Mouse (Mus musculus) common myeloid progenitor, adult 5-6 weeks (primary cell): ENCODE measurements at regions not wholly inside any gene's neighbourhood (a gene's known extent, or its start where the extent isn't known, plus 50 kb on each side); places are given as distances from the start of the nearest gene placed in this dataset.
"Not testable (repeated sequence)": the region's sequence is repeated elsewhere in the genome, so short reads cannot be mapped to it uniquely, and the experiment has no call there.

Source experiments
- ATAC-seq: replicated peaks from 2 replicates; pipeline ENCODE4 v1.8.0; 2016; ENCODE audit warnings: low read depth, mild to moderate bottlenecking, moderate TSS enrichment, inconsistent platforms; ENCODE audit not compliant: poor library complexity, severe bottlenecking

- peak; percentile 98 for ATAC-seq
Measured at GRCm38 (mm10) chr8:81286280-81287034, 55.9 kb upstream of the Inpp4b start.

DNA sequence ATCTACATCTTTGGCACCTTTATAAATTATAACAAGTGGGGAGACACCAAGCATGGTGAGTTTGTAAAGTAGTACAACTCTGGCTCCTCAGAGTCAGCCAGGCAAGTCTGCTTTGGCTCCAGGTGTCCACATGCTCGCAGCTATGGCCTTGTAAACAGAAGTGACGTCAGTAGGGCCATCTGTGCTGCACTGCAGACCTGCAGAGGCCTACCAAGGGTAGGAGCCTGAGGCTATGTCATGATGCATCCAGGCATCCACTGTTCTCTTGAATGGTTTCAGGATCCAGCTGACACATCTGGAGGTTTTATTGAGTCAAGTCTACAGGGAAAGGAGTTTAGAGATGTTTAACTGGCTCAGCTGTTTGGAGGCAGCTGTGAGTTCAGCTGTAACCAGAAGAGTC, 82.3 kb upstream of the Inpp4b start:
- ATAC-seq, result no peak

- ATAC-seq, result peak; percentile 62; the same call in 1 of the 2 replicates
Measured at GRCm38 (mm10) chr8:81223872-81224271, 118.5 kb upstream of the Inpp4b start.

DNA sequence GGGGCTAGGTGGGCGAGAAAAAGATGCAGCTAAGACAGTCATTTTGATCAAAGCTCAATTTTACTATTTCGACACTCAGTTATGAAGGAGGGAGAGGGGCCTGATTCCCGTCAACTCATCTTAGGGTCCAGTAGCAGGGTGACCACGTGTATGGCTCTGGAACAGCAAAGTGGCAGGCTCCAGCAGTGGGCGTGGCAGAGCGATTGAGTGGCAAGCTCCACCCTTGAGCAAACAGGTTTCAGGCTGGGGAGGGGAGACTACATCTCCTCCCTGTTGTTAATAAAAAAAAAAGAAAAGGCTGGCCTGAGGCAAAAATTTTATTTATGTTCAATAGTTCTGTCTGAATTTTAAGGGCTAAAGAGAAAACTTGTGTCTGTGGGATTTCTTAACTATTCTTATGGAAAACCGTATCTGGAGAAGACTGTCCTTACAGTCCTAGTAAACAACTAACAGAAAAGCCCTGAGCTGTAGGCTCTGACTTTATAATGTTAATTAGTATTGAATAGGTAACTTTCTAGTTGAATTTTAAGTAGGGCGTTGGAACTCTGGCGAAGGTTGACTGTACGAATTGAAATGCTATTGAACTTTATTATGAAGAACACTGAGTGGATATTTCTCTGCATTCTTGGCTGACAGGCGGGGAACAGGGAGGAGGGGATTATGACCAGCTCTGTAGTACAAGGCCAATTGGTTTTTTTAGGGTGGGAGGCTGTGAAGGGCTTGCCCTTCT, 155.1 kb upstream of the Inpp4b start:
- ATAC-seq, result not testable (repeated sequence)

DNA sequence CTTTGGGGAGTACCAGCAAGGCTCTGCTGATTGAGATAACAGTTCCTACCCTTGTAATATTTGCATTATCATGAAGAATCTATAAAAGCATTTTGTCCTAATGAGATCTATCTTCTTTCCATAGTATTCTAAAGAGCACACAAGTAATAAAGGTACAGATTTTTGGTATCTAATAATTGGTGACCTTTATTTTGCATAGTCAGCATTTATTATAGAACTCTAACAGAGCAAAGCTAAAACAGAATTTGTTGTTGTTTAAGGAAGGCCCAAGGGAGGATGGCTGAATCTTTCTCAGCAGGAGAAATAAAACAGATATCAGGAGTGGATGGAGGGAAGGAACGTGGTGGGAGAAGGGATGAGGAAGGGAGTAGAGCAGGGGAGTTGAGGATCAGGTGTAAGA, 160.8 kb upstream of the Usp38 start:
- ATAC-seq, result no peak

- ATAC-seq, result no peak
Measured at GRCm38 (mm10) chr8:81147239-81147638, 132.5 kb upstream of the Usp38 start.

DNA sequence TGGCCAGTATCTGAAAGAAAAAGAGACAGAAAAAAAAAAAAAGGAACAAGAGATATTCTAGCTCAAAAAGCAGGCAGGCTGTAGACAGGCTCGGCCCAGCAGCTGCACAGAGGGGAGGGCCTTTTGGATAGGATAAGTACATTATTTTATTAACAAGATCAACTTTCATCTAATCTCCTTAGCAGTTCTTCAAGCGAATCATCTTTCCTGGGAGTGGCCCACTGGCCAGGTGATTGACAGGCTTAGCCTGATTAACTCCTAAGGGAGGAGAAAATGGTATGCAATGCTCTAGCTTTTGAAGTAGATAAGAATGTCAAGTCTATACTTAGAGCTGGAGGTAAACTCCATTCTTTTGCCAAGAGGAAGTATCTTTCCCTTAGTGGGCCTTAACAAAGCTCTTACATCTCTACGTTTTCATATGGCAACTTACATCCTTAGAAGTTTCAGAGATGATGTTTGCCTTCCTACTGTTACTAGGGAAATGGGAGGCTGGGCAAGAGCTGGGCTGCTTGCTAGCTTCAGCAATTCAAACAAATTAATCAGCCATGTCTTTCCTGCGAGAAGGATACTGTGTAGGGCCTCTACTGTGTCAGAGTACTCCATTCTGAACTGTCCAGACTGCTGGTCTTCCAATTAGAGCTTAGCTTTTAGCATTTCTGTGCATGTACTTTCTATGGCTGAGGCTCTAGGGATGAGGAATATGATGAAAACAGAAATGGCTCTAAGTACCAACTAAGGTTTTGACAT, 92.2 kb upstream of the Usp38 start:
- peak; percentile 60 for ATAC-seq

DNA sequence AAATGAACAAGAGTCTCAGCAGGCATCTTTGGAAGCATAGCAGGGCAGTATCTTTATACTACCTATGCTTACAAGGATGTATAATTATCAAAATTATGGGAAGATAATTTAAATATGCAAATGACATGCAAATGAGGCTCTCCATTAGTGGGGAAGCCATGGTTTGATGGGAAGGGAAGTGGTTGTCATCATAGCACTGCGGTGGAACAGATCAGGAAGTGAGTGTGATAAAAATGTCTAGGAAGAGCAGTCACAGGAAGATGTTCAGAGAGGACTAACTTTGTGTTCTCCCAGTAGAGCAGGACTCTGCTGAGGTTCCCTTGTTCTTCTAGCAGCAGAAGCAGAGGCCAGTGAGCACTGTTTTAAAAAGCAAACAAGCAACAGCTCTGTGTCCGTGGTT, 84.2 kb upstream of the Usp38 start:
- ATAC-seq, result peak; percentile 86

DNA sequence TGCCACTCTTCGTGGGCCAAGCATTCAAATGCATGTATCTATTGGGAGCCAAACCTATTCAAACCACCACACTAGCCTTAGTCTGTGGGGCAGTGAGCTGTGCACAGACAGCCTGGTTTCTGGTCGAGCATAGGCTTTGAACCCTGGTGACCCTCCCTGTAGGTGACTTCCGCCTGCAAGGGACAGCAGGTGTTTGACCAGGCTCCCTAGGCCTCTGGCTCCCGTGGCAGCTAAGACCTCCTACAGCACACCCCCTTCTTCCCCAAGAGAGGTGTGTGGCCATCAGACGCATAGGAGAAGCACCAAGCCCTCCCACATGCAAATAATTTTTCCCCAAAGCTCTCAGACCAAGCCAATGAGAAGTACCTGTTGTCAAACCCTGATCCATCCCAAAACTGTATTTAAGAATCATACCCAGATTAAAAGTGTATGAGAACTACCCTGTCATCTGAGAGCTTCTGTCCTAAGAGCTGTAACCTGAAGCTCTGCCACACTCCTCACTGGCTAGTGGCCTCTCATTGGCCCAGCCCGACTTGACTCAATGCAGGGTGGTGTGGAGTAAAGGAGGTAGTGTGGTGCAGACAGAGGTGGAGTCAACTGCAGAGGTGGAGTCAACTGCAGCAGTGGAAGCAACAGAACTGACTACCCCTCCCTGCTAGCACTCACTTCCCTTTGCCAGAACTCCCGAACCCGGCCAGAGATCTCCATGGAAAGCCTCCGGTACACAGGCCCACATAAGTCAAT, 82.5 kb upstream of the Usp38 start:
- no peak for ATAC-seq

GRCm38 (mm10) chr8:81095237-81095636, 80.5 kb upstream of the Usp38 start:
- ATAC-seq, result peak; percentile 77

DNA sequence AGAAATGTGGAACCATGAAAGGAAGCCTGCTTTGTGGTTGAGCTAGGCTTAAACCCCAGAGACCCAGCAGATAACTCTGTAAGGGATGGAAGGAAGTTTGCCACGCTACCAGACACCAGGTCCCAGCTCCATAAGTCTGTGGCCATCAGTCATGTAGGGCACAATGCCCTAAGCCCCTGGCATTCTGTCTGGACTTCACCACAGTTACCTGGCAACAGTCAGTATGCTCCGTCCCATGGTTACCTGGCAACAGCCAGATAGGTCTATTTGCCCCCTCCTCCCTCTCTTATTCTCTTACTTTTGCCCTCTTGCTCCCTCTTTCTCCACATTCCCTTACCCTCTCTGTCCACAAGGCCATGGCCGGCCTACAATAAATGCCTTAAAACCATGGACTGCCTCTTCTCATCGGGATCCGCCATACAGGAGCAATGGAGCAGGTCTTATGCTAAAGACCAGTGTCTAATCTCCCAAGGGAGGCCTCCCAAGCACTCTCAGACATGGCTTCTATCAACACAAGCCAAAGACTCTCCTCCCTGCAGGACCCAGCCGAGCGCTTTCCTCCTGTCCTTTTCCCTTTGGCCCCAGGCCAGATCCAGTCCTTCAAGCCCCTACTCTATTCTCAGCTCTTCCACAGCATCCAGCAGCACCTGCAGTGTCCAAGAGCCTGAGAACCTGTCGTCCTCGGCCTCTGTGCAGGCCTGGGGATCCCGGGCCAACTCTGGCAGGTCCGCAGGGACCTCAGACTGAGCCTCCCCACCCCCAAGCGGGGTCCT, 66.3 kb upstream of the Usp38 start:
- ATAC-seq, result no peak

- peak; percentile 39; the same call in 1 of the 2 replicates for ATAC-seq
Measured at GRCm38 (mm10) chr8:81079887-81080300, 65.2 kb upstream of the Usp38 start.

GRCm38 (mm10) chr8:81069080-81069840, 54.5 kb upstream of the Usp38 start:
- peak; percentile 69 for ATAC-seq

GRCm38 (mm10) chr8:81068519-81068918, 53.8 kb upstream of the Usp38 start:
- no peak for ATAC-seq

- ATAC-seq, result peak; percentile 27; the same call in 1 of the 2 replicates
Measured at GRCm38 (mm10) chr8:81066765-81067164, 52.0 kb upstream of the Usp38 start.
